Mouse (Mus musculus) olfactory bulb, adult 2 months (tissue): ENCODE results near the gene Jmjd1c.

Source experiments
- CTCF ChIP-seq: fragments of 200-500 bp; IDR thresholded peaks from 2 replicates; pipeline ENCODE4 v1.5.1; 2012; ENCODE audit warnings: low read depth, mild to moderate bottlenecking, low read length, moderate library complexity; ENCODE audit not compliant: insufficient read depth
- POLR2A ChIP-seq: fragments of 200-500 bp; IDR thresholded peaks from 2 replicates; pipeline ENCODE4 v1.6.1; 2012; ENCODE audit warnings: mild to moderate bottlenecking, low read depth, low read length, moderate library complexity; ENCODE audit not compliant: insufficient read depth

- TF ChIP-seq CTCF: no peak
- no peak for TF ChIP-seq POLR2A
Measured at GRCm38 (mm10) chr10:67223942-67224341, 128.0 kb downstream of the Jmjd1c start.
